Mouse (Mus musculus) ES-E14 (cell line): ENCODE measurements around the gene Gm10972.

Experiments
- CHD2 ChIP-seq: IDR thresholded peaks from 2 replicates; pipeline ENCODE4 v1.6.1; 2014; ENCODE audit warnings: mild to moderate bottlenecking, low read depth, low read length, inconsistent platforms
- HCFC1 ChIP-seq: IDR thresholded peaks from 2 replicates; pipeline ENCODE4 v1.6.1; 2012; ENCODE audit warnings: low read length, inconsistent platforms, borderline replicate concordance; ENCODE audit not compliant: insufficient read depth
- MAFK ChIP-seq: IDR thresholded peaks from 2 replicates; pipeline ENCODE4 v1.6.1; 2014; ENCODE audit warnings: mild to moderate bottlenecking, low read depth, low read length, inconsistent platforms; ENCODE audit not compliant: insufficient read depth
- ZC3H11A ChIP-seq: IDR thresholded peaks from 2 replicates; pipeline ENCODE4 v1.6.1; 2012; ENCODE audit warnings: low read depth, mild to moderate bottlenecking, inconsistent platforms, low read length, borderline replicate concordance
- ZNF384 ChIP-seq: IDR thresholded peaks from 2 replicates; pipeline ENCODE4 v1.6.1; 2012; ENCODE audit warnings: low read depth, low read length, inconsistent platforms

GRCm38 (mm10) chr3:94680783-94681182 lies 37.9 kb downstream of the Gm10972 start:
- TF ChIP-seq CHD2 (no peak), MAFK (no peak), HCFC1 (no peak), ZNF384 (no peak), ZC3H11A (no peak)
